Mouse (Mus musculus) right cerebral cortex, adult 18-20 months (tissue): ENCODE results near the gene Ccer1.
"Not testable (repeated sequence)": the region's sequence is repeated elsewhere in the genome, so short reads cannot be mapped to it uniquely, and the experiment has no call there.

Experiments
- DNase-seq: peaks from one replicate; pipeline ENCODE4 v3.0.0; 2022; ENCODE audit warnings: mixed read lengths

Ccer1 gene

DNA sequence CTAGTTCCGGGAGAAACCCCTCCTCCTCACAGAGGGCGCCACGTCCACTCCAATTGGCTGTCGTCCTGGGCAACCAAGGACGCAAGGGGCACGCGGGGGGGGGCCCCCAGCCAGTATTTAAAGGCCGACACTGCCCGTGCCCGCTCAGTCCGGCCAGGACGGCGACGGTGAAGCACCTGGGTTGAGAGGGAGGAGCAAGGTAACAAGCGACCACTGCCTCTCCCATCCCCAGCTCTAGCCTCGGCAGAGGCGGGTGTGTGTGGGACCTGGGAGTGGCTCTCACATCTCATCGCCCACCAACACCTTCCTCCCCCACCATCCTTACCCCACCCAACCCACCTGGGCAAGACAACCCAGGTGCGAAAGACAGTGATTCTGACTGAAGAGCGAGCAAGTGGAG, at the start of gene Ccer1:
Gene Ccer1 (plus strand): TSS at position 147 of the 400 bp plus-strand sequence.
- DNase-seq: no peak

DNA sequence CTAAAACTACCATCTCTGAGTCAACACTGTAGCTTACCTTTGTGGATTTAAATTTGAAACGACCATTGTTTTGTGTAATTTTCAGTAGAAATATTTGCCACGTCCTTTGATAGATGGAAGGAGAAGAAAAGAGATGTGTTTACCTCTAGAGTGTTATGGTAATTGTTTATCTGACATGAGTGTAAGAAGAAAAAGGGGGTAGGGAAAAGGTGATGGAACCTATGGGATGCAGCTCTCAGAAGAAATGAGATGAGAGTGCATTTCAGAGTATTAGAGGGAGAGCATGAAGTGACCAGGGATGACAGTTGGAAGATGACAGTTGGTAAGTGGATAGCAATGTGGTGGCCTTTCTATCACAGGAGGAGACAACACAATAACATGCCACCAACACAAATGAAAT, 49.1 kb upstream of the Ccer1 start, which contains the start of gene Epyc:
Gene Epyc (plus strand): TSS at position 301 of the 400 bp plus-strand sequence.
- DNase-seq: no peak

DNA sequence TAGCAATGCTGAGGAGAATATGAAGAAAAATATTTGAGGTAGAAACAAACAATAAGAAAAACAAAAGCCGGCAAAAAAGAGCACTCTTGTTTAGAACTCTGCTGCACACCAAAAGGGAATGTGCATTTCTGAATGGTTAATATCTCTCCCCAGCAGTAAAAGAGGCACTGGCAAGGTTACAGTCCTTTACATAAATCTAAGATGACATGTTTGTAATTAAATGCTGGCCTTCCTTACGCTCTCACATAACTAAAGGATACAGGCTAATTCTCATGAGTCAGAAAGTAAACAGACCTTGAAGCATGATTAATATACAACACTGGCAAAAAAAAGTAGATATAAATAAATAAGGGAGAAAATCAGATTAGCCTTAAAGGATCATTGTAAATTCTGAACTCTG, 42.5 kb upstream of the Ccer1 start:
- no peak for DNase-seq

DNA sequence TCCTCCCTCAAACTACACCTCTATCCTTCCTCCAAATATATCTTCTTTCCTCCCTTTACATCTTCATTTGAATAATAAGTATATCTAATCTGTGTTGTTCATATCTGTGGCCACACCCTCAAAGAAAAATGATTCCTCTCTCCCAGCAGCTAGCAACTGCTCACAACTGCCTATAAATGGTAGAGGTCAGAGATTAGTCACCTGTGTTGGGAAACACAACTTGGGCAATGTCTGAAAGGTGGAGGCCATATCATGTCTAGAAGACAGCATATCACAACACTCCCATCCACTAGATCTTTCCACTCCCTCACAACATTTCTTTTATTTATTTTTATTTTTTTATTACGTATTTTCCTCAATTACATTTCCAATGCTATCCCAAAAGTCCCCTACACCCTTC, 33.4 kb upstream of the Ccer1 start:
- no peak for DNase-seq

DNA sequence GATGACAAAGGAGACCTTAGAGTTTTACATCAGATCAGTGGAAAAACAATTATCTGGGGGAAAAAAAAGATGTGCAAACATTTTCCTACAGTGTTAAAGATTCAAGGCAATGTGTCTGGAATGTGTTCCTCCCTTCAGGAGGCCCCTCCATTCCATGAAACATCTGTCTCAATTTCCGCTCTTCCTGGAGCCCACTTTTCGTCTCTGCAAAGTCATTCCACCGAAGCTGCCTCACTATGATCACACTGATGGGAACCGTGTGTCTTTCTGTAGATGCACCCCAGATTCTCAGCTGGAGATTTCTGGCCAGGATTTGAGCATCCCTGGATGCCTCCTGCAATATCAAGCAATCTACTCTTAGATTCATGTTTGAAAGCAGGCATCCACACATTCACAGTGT, 24.2 kb upstream of the Ccer1 start:
- no peak for DNase-seq

DNA sequence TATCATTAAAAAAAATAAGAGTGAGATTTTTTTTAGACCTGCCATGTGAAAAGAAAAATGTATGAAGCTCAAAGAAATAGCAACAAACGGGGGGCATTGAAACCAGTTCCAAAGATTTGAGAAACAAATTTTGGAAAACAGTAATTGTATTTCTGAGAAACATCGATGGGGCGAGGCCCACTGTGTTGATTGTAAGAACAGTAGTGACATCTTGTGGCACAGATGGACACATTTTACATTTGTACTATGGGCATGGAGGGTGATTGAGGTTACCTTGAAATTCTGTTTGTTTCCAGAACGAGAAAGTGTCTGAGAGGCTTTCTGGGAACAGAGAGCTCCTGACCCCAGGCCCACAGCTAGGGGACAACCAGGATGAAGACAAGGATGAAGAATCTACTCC, 22.7 kb upstream of the Ccer1 start:
- DNase-seq: peak; percentile 12

DNA sequence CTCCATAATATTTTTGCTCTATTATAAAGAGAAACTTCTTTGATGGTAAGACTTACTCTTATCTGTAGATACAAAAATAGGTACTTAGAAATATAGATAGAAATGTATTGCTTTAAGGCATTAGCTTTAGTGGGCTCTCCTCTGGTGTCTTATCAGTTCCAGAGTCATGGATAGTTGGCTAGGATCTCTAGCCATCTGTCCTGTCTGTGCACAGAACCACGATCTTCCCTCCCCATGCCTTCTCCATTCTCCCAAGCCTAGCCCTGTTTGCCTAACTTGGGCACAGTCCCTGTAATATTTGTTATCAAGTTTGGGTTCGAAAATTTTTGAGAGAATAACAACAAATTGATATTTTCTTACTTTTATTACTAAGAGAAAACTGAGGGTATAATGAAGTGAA, 19.6 kb upstream of the Ccer1 start:
- DNase-seq: no peak

DNA sequence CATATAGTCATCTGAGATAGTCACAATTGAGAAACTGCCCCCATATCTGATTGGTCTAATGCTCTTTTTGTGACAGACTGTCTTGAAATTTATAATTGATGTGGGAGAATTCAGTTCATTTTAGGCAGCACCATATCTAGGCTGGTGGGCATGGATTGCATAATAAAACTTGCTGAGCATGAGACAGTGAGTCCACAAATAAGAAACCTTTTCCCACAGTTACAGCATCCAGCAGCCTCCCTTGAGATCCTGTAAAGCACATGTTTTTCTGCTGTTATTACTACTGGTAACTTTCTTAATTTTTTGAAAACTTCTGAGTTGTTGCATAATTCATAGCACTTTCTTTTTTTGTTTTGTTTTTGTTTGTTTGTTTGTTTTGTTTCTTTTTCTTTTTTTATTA, 9.9 kb upstream of the Ccer1 start:
- no peak for DNase-seq

DNA sequence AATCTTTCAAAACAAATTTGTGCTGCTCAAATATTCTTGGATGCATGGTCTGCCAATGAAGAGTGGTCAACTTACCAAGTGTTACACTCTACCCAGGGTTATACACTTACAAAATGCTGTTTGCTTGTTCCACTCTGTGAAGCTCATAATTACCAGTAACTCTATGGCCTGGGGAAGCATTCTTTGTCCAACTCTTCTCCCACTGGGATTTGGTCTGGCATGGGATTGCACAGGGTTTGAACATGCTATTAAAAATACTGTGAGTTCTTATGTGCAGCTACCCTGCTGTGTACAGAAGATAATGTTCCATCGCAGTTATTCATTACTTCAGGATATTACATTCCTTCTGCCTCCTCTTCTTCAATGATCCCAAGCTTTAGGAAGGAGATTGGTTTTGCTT, 5.7 kb upstream of the Ccer1 start:
- DNase-seq: no peak

DNA sequence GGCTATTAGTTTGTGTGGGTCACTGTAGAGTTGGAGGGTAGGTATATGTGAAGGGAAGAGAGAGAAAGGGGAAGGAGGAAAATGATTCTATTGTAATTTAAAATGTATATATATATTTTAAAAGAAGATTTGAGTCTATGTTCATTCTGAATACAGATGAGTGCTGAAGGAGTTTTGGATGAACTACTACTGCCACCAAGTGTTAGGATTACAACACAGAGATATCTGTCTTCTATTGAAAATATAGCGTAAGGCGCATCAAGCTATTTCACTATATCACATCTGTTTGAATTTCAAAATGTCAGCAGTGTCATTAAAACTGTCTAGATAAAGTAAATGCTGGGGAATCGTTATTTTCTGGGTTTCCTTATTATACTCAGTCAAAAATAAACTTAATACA, 3.4 kb upstream of the Ccer1 start:
- DNase-seq: no peak

DNA sequence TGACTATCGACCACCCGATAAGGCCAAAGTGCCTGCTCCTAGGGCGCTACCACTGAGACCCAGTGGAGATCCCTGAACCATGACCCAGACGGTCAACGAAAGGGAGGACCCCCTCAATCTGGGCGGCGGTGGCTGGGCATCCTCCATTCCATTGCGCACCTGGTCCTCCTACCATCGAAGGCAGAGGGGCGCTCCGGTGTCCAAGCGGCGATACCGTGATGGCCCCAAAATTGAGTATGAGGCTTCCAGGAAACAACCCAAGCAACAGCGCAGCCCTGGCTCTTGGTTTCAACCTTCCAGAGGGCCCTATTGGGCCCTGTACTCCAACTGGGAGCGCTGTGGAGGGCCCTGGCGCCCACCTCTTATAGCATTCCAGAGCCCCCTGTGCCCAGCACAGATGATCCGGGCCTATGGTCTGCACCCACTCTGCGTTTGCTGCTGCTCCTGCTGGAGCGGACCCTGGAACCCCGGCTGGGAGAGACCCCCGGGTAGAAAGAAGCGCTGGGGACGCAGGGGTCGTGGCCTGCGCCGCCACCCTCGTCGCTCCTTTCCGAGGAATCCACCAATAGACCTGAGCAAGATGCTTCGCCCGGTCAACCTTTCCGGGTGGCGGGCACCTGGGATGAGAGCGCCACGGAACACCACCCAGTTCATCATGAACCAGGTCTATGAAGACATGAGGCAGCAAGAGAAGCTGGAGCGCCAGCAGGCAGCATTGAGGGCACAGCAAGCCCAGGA, 708 bp downstream of the Ccer1 start:
- no peak for DNase-seq

DNA sequence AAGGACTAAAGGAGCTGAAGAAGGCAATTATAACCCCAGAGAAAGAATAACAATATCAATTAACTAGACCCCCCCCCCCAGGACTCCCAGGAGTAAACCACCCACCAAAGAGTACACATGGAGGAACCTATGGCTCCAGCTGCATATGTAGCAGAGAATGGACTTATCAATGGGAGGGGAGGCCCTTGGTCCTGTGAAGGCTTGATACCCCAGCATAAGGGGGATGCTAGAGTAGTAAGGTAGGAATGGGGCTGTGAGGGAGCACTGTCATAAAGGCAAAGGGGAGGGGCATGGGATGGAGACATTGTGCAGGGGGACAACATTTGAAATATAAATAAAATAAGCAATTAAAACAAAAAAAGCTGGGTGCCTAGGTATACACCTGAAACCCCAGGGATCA, 9.5 kb downstream of the Ccer1 start:
- no peak for DNase-seq

DNA sequence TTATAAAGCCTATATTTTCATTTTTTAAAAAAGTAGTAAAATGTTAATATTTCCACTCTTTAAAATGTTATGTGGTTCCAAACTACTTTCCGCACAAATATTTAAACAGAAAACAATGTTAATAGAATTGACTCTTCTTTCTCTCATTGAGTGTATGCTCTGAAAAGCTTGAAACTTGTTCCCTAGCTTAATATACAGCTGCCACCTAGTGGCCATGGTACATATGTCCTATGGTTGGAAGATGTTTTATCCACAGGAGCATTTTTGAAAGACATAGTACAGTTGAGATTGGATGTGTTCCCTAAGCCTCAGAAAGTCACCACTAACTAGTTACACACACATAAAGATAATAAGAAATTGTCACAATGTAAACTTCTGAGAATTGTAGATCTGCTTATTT, 11.7 kb downstream of the Ccer1 start:
- DNase-seq: no peak

DNA sequence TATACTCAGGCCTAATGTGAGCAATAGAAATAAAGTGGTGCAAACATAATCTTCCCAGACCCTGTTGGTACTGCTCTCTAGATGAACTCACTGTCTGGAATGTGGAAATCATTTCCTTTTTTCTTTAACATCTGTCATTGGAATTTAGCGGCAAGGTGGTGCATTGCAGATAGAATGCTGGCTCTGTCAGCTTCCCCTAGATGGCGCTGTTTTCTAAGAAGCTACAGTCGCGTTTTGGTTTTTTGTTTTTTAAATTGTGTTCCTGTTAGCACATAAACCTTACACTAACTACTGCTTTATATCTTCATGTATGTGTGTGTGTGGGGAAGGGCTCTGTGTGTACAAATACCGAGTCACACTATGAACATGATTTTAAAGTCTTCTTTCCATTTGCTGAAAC, 19.8 kb downstream of the Ccer1 start:
- peak; percentile 25 for DNase-seq

DNA sequence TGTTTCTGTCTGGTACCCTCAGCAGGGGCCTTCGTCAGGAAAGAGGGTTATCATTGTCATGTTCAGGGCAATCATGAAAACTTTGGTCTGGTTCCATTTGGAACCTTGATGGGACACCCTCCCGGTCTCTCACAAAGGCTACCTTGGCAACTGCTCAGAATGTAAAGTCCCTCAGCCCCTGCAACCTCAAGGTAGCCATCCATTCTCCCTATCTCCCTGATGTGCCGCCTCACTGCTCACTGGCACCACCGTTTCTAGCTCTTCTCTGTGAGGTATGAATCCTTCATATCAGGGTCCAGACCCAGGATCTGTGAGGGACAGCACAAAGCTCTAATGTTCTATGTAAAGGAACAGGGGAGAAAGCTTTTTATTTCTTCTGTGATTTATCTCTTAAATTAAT, 21.7 kb downstream of the Ccer1 start:
- DNase-seq: no peak

DNA sequence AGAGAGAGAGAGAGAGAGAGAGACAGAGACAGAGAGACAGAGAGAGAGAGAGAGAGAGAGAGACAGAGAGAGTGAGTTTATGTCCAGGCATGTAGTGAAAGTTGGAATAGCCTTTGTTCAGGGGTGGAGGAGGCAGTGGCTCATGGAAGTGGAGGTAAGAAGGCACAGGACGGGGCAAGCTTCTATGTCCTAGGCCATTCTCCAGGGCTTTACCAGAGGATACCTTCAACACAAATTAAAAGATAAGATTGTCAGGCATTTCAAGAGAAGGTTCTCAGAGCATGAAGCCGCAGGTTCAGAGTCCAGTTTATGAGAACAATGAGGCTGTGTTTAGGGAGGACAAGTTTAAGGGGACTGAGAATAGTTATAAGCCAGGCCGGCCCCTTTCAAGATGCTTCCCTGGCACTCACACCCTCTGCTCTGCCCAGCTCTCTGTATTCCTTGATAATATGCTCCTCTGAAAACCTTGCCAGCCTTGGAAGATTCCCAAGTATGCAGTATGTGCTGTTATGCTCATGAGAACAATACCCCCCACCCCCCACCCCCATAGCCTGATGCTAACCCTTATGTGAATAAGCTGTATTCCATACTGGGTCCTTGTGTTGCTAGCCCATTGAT, 22.5 kb downstream of the Ccer1 start:
- no peak for DNase-seq

DNA sequence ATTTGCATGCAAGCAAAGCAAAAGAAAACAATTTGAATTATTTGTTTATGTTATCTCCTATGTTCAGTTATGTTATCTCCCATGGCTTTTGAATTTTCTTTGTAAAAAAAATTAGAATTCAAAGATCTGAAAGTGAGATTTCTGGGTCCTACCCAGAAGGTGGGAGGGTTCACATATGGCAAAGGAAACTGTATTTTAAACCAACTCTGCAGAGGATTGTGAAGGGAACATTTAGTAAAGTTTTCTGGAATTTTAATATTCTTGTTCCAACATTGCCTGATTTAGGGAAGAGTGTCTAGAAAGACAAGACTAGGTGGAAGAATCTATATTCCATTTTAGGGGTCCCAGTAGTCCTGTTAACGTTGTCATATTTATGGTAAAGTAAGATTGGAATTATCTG, 24.4 kb downstream of the Ccer1 start:
- no peak for DNase-seq

DNA sequence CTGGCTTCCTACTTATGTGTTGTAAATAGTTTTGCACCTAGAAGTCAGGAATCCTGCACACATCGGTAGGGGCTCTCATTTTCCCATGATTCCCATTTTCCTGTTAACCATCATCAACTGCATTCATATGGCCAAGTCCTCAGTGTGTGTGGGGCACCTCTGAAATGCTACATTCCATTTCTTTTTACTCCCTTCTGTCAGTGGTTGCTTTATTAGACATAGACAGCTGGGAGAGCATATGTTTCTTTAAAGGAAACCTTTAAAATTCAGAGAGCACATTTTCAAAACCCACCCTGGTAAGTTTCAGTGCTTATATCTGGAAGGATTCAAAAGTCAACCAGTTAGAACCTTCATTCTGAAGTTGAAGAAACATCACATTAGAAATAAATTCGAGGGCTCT, 25.2 kb downstream of the Ccer1 start:
- no peak for DNase-seq

DNA sequence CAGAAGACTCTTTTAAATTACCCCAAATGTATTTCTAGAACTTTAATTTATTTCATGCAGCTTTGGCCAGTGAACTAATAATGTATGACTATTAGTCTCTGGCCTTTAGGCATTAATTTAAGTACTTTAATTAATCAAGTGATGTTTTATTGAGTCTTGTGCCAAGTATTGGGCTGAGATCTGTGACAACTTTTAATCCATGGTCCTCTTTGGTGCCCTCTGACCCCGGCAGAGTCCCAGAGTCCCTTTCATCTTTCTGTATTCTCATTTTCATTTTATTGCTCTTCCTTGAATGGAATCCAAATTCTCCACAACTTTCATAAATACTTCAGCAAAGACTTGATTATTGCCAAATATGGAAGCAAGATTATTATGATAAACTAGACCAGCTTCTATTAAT, 27.8 kb downstream of the Ccer1 start:
- DNase-seq: no peak

DNA sequence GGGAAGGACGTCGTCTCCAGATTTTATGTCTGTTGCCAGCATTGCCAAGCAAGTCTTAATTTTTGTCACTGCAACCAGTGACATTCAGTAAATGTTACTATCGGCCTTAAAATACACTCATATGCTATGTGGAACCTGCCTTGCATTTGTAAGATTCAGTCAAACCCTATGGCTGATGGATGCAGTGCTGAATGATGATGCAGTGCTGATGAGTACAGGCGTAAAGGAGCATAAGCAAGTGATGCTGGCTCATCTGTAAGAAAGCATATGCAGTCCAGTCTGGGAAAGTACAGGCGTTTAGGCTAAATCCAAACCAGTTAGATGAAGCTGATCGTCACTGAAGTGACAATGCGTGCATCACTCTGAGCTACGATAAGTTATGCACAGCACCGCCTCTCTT, 29.9 kb downstream of the Ccer1 start:
- DNase-seq: no peak

DNA sequence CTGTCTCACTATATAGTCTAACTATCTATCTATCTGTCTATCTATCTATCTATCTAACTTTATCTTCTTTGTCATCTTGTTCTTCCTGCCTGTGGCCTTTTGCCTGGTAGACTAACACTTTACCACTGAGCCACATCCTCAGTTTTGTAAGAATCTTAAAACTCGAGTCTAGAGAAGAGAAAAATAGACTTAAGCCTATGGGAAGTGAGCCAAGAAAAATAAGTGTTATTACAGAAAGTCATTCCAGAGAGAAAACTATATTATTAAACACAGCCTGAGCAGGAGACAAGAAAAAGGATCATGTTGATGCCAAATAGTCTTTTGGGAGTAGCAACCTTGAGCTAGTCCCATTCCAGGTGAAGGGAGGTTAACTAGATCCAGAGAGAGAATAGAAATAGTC, 33.1 kb downstream of the Ccer1 start:
- no peak for DNase-seq

DNA sequence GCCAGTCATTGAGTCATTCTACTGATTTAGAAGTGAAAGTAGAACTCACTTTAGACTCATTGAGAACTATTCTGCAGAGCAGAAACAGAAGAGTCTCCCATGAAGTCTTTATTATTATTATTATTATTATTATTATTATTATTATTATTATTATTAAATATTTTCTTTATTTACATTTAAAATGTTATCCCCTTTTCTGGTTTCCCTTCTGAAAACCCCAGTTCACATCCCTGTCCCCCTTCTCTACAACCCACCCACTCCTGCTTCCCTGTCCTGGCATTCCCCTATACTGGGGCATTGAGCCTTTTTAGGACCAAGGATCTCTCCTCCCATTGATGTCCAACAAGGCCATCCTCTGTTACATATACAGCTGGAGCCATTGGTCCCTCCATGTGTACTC, 33.8 kb downstream of the Ccer1 start, which contains the start of gene C030005K15Rik:
Gene C030005K15Rik (minus strand): TSS at position 101 of the 400 bp plus-strand sequence.
- DNase-seq: not testable (repeated sequence)
